Mouse (Mus musculus) layer of hippocampus, postnatal 10 days (tissue): ENCODE data around the gene Slc25a12. TPM values are rescaled to one million over a fixed set of nuclear protein-coding genes. Genes with fewer than 3 reads are reported as not detected.

Experiments used
- DNase-seq, 2 experiments: peaks; one replicate each; pipeline ENCODE4 v3.0.0; 2021; ENCODE audit warnings: low spot score in 2 of 2
- total RNA-seq, 2 experiments: library from RNA; stranded (reverse); gene quantifications; 2 replicates each; pipeline ENCODE4 v1.2.3; 2021

Slc25a12 gene
- total RNA-seq, 2 experiments from 2014 or later, result 169 to 170 TPM

DNA sequence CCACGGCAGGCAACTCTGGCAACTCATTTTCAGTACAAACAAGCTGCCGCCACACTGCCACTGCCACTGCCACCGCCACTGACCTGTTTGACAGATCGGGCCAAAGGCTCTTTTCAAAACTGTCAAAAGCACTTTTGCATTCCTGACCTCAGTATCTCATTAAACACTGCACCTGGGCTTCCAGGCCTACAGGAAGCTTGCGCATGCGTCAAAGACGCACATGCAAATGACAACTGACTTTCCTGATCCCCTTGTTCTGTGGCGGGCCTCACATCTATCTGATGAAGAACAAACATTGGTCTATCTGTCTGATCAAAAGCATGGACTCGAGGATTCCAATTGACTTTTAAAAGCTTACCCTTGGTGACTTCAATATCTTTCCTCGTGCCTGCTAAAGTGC lies 55.5 kb downstream of the Slc25a12 start:
- DNase-seq, result no peak

DNA sequence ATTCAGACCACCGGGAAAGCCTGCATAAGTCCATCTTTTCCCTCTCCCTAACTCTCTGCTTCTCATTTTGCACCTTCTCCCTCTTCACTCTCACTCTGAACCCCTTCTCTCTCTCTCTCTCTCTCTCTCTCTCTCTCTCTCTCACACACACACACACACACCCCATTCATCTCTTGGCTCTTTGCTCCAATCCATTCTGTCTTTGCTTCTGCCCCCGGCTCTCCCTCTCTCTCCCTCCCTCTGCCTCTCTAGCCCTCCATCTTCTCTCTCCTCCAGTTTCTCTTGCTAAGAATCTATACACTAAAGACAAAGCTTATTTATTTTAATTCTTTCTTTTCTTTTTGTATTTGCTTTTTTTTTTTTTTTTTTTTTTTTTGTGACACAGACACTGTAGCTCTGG lies 57.8 kb downstream of the Slc25a12 start:
- DNase-seq, result no peak

DNA sequence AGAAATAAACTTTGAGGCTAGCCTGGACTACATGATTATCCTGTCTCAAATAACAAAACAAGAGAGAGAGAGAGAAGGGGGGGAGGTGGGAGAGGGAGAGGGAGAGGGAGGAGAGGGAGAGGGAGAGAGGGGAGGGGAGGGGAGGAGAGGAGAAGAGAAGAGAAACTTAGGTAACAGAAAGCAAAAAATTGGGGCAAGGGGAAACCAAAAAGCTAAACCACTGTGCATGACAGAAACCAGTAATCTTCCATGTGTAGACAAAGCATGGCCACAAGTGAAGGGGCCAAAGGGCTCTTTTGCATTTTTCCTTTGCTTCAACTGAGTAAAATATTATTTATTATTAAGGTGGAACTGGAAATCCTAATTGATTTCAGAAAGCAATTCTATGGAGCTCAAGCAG lies 61.2 kb downstream of the Slc25a12 start:
- no peak for DNase-seq

DNA sequence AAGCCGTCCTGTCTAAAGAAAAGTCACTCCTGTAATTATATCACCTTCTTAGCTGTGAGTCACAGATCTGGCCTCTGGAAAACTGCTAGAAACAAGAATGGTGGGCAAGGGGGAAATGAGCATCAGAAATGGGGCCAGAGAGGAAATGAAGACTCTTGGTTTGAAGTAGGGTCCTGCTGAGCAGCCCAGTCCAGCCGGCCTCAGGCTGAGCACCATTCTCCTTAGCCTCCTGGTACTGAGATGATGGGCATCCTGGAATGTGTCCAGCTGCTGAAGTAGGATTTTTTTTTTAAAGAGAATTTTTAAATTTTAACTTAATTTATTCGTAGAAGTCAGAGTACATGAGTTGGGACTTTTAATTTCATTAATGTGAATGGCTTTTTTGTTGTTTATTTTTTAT lies 62.7 kb downstream of the Slc25a12 start:
- DNase-seq, result no peak

DNA sequence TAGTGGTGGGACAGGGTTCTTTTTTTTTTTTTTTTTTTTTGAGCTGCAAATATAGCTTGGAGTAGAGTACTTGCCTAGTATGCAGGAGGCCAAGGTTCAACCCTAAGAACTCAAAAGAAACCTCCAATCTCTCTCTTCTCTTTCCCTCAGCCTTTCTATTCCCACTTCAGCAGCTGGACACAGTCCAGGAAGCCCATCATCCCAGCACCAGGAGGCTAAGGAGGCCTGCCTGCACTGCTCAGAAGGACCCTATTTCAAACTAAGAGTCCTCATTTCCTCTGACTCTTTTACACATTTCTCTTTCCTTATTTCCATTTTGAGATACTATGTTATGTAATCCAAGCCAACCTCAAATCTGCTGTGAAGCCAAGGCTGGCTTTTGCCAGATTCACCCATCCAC lies 64.3 kb downstream of the Slc25a12 start:
- no peak for DNase-seq

DNA sequence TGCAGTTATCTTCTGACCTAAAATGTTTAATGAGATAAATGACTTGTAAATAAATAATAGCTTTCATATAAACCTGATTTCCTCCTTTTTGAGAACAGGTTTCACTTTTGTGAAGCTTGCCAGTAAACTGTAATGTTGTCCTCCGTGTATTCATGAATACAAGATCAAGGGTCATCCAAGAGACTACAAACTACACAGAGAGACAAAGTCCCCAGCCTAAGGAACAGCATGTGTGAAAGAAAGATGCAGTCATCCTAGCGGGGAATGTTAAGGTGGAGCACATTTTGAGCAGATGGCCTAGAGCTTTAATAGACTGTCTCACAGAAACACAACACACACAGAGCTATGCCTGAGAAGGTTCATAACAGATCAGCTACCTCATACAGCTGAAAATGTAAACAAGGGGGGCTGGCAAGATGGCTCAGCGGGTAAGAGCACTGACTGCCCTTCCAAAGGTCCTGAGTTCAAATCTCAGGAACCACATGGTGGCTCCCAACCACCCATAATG lies 65.3 kb downstream of the Slc25a12 start:
- DNase-seq, result no peak

DNA sequence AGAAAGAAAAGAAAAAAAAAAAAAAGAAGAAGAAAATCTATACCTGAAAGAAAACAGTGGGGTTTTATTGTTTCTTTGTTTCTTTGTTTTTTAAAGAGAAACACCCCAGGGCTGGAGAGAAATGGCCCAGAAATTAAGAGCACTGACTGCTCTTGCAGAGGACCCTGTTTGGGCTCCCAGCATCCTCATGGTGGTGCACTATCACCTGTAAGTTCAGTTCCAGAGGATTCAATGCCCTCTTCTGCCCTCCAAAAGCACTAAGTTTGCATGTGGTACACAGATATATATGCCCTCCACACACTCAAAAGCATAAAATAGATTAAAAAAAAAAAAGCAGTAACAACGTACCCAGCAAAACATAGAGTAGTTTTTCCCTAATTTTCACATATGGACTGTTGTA lies 68.8 kb downstream of the Slc25a12 start:
- no peak for DNase-seq

DNA sequence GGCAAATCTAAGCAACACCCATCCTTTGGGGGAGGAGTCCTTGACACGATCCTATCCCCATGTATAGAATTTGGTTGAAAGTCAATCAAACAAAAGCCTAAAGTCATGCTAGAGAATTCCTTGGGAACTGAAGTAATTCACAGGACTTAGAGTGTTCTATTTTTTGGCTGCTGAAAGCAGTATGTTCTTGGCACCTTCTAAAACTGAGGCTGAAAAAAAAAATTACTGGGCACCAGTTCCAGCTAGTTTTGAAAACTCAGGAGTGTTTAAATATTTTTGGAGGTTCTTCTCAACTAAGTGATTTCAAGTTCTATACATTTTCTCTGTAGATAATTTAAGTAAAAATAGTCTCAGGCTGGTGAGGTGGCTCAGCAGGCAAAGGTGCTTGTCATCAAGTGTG lies 70.0 kb downstream of the Slc25a12 start:
- DNase-seq, result no peak

DNA sequence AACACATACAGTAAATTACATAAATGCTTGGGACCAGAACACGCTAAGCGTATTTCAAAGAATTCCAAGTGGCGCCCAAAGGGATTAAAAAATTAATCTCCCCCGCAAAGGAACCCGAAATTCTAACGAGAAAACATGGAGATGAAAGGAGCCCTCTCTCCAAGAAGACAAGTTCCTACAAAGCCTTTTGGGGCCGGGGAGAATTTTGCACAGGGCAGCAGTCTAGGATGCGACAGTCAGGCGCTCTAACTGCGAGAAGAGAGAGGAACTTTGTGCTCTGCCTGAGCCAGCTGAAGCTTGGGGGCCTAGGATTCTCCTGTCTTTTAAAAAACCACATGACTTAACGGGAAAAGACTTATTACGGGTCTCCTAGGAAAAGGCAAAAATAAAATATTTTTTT lies 71.7 kb downstream of the Slc25a12 start:
- DNase-seq, result no peak

DNA sequence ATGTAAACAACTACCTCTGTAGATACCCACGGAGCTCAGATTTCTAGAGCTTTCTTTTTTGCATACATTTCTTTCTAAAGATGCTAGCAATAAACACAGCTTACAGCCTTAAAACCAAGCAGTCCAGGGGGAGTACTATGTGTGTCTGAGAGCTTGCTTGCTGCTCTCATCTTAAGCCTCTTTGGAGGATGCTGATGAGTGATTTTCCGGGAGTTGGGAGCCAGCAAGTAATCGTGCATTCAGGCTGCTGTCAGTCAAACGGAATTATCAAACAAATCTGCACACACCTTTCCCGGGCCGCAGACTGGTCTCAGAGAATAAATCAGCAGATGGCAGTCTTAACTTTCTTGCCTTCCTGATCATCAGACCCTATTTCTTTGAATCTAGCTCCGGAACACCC lies 73.1 kb downstream of the Slc25a12 start:
- DNase-seq, result no peak

DNA sequence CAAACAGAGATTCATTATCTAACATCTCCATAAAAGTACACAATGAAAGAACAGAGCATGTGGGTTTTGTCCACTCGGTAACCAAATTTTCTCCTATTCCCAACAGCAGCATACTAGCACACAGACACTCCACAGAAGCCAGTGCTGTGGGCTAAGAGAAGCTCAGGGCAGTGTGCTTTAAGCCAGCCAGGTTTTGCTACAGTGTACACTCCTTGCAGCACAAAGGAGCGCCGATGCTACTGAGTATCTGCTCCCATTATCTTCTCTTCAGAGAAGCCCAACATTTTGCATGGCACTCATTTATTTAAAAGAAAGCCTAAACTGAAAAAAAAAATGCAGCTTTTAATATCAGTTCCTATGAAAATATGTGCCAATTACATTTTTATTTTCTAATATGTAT lies 73.6 kb downstream of the Slc25a12 start:
- DNase-seq, result no peak

DNA sequence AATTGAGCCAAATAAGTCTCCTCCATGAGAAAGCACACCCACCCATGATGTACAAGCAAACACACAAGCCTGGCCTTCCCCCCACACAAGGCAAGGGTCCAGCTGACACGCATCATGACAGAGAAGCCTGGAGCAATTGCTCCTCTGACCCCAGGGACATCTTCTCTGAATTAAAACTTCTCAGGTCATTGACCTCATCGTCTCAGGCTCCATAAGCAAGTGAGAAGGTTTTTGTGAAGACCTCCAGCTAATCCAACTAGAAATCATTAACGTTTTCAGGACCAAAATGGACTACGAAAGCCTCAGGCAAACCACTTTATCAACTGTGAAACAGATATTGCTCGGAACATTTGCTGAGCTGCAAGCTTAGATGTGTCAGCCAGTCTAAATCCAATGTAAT lies 76.0 kb downstream of the Slc25a12 start:
- no peak for DNase-seq

DNA sequence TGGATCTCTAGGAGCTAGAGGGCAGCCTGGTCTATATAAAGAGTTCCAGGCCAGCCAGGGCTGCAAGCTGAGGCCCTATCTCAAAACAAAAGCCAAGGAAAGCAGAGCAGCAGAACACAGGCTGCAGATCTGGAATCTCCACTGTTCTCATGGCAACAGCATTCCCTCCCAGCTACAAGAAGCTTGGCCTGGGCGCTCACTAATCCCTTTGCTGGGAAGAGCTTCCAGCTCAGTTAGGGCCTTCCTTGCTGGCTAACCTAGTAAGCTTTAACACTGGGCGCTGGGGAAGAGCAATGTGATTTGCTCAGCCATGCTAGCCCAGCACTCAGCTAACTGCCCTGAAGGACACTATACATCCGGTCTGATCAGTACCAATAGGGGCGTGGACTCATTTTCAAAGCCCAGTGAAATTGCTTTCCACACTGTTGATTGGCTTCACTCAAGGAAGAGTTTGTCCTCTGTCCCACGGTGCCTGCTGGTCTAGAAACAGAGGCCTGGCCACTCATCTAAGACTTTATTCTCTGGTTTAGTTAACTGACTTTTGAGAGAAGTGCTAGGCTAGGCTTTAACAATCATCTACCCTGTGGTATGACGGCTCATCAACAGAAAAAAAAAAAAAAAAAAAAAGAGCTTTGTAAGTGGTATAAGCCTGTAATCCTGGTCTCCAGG lies 77.3 kb downstream of the Slc25a12 start:
- peak; percentile 42 to 44 for DNase-seq

DNA sequence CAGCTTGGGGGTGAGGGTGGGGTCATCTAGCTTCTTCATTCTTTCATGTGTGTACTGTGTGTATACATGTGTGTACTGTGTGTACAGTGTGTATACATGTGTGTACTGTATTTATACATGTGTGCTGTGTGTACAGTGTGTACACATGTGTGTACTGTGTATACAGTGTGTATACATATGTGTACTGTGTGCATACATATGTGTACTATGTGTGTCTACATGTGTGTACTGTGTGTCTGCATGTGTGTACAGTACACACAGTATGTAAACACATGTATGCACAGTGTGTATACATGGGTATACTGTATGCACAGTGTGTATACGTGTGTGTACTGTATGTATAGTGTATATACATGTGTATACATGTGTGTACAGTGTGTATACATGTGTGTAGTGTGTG lies 85.6 kb downstream of the Slc25a12 start:
- no peak for DNase-seq

DNA sequence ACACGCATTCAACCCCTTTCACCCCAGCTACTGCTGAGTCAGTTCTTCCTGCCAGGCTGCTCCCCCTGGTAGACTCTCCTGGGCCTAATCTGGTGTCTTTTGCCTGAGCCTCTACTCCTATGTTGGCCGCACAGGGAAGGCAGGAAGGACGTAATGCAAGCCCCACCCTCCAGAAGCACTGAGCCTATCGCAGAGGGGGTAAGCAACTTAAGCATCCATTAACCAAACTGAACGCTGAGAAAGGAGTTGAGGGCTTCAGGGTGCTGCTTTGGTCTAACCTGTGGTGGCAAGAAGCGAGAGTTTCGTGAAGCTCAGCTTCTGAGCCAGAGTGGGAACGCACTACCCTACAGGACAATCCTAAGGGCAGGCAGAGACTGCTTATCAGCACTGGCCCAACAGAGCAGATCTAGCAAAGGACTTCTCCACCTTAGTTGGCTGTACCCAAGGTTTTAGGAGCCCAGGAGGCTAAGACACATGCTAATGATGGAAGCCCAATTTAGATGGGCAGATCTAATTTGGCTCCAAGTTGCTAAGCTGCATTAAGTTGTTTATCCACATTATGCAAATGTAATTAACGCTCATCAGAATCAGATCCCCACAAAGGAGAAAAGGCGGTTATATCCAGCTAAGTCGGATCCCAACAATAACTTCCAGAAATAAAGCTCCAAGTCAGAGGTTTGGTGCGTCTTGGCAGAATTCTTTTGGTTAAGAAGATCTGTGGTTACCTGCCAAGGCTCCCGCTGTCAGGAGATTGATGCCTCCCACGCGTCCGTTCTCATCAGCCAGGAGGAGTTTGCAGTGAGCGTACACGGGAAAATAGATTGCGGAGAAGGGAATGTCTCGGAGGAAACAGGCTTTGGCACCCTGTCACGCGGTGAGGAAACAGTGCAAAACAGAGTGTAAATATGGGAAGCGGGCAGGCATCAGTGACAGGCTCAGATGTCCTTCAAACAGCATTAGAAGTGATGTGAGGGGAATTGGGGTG lies 88.5 kb downstream of the Slc25a12 start:
- DNase-seq, result peak in 1 of 2 experiments; percentile 16

DNA sequence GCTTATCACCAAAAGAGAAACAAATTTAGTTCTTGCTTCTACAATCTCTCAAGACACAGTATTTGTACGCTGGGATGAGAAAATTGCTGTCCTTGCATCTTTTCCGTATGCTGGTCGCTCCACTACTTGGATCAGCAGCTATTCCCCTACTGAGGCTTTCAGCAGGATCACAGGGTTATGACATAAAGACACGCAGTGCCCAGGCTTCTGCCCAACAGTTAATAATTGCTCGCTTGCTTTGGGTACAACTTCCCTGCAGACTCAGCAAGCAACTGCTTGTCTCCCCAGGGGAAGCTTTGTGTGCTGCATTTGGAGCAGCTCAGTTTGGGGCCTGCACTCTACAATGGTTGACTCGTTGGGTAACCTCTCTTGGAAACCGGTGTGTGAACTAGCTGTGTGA lies 91.8 kb downstream of the Slc25a12 start:
- DNase-seq, result no peak

DNA sequence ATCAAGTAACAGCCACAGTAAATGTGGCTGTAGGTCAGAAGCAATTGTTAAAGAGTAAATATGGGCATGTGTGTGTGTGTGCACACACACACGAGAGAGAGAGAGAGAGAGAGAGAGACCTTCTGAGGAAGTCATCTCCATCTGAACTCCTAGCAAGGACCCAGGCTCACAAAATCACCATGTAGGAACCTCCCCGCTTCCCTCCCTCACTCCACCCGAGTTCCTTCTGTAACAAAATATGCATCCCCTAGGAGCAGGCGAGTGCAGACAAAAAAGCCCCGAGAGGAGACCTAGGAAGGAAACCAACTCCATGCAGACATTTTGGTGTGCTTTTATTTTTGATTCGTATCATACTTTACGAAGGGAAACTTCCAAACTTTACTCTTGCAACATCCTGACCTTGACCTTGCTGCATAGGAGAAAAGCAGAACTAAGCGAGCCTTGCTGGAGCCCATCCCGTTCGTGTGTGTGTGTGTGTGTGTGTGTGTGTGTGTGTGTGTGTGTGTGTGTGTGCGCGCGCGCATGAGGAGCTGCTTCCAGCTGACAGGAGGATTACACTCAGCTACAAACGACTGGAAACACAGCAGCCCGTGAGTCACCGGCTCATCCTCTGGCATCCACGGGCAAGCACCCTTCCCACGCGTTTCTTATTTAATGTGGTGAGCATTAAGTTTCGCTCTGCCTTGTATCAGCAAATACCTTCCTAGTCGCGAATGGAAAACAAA lies 93.4 kb downstream of the Slc25a12 start:
- DNase-seq, result no peak

DNA sequence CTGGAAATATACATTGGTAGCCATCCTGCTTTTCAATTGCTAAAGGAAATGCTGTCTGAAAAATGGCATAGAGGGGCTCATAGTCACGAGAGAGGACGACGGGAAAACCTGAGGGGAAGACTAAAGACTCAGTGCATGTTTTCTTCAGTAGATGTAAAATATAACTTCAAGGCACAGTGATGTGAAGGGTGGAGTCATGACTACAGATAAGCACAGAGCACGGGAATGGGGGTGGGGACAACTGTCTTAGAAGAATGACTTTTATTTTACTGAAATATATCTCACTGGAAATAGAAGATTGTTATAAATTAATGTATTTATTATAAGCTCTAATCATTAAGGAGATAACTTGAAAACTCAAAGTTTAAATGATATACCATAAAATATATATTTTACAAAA lies 97.5 kb downstream of the Slc25a12 start:
- DNase-seq, result no peak

DNA sequence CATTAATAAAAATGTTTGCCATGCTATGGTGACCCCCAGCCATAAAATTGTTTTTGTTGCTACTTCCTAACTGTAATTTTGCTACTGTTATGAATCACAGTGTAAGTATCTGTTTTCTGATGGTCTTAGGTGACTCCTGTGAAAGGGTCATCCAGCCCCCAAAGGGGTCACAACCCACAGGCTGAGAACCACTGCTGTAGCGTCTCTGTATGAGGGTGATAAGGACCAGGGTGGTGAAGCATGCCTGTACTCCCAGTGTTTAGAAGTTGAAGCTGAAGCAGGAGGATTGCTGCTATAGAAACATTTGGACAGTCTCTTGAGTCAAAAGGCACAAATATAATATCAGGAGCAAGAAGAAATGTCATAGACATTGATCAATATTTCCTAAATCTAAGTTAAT lies 98.2 kb downstream of the Slc25a12 start:
- DNase-seq, result no peak

DNA sequence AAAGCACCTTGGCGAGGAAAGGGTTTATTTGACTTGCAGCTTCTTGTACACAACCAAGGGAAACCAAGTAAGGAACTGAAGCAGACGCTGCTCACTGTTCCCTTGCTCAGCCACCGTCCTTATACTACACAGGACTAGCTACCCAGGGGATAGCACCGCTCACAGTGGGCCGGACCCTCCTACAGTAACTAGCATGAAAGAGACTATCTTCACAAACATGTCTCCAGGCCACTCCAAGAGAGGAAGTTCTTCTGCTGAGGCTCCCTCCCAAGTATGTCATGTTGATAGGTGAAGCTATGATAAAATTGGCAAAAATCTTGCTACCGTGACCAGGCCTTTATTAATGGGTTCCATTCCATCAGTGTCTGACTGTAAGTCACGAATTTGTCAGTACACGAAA lies 98.9 kb downstream of the Slc25a12 start:
- DNase-seq, result no peak

DNA sequence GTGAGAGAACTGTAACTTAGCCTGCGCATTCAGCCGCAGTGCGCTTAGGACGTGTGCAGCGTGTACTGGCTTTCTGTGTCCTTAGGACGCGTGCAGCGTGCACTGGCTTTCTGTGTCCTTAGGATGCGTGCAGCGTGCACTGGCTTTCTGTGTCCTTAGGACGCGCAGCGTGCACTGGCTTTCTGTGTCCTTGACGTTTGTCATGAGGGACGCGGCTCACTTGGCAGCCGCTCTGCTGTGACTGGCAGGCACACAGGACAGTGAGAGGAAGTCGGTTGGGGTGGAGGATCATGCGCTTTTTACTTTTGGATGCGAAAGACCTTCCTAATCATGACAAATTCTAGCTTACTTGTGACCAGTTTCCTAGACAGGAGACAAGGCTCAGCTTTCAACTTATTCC lies 103.0 kb downstream of the Slc25a12 start:
- DNase-seq, result no peak

DNA sequence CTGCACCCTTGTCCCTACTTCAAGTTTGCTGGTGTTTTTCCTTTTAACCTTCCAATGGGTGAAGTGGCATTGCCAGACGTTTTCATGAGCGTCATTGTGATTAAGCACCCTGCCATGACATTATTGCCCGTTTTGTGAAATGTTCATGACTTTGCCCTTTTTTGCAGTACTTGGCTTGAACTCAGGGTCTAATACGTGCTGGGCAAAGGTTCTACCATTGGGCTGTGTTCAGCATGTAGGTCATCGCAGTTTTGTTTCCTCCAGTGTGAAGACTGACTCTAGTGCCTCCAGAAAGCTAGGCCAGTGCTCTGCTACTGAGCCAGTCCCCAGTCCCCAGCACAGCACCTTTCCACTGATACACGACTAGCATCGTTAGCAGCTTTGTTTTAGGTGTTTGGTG lies 111.0 kb downstream of the Slc25a12 start:
- no peak for DNase-seq
